Mouse (Mus musculus): ENCODE measurements around the gene Ppp3ca. TPM values are rescaled to one million over a fixed set of nuclear protein-coding genes. Genes with fewer than 3 reads are reported as not detected.

Ppp3ca gene
- total and polyA plus RNA-seq, 2 experiments from 2014 or later = 137 to 177 TPM

- no peaks in the 10 kb centered on the region for H3K4me1 ChIP-seq (ENCODE audit: insufficient read depth, low read length)
- no peak overlapping the region for H3K9ac ChIP-seq (replicated peaks; ENCODE audit: low read length)
- WGBS = 86% methylated on average over 2 of the region's 2 CpGs
- no peak for TF ChIP-seq CTCF (IDR thresholded peaks at IDR 0.05; ENCODE audit: low read depth)
- H3K4me3 ChIP-seq (ENCODE audit: low read length) = no peak overlapping the region
- no peak for ATAC-seq
- H3K36me3 ChIP-seq (ENCODE audit: insufficient read depth, low read length) = no peaks in the 10 kb centered on the region
- H3K27ac ChIP-seq = no peak overlapping the region
- DNase-seq (ENCODE audit: low spot score) = no peak
- no peaks in the 10 kb centered on the region for H3K27me3 ChIP-seq (ENCODE audit: insufficient read depth, low read length)
- no peaks in the 10 kb centered on the region for H3K9me3 ChIP-seq (ENCODE audit: low read length)
- no peak overlapping the region for H3K4me2 ChIP-seq (ENCODE audit: low read depth, low read length)
Measured at GRCm38 (mm10) chr3:136955043-136955442, 285.1 kb downstream of the Ppp3ca start.

- H3K4me1 ChIP-seq (ENCODE audit: insufficient read depth, low read length) = no peaks in the 10 kb centered on the region
- no peak for DNase-seq (ENCODE audit: low spot score)
- no peak overlapping the region for H3K27ac ChIP-seq
- no peak overlapping the region for H3K9ac ChIP-seq (replicated peaks; ENCODE audit: low read length)
- ATAC-seq = no peak
- WGBS = 91% methylated on average over 3 of the region's 3 CpGs
- no peaks in the 10 kb centered on the region for H3K36me3 ChIP-seq (ENCODE audit: insufficient read depth, low read length)
- H3K4me3 ChIP-seq (ENCODE audit: low read length) = no peak overlapping the region
- H3K4me2 ChIP-seq (ENCODE audit: low read depth, low read length) = no peak overlapping the region
- H3K9me3 ChIP-seq (ENCODE audit: low read length) = no peaks in the 10 kb centered on the region
- TF ChIP-seq CTCF (IDR thresholded peaks at IDR 0.05; ENCODE audit: low read depth) = no peak
- H3K27me3 ChIP-seq (ENCODE audit: insufficient read depth, low read length) = no peaks in the 10 kb centered on the region
Measured at GRCm38 (mm10) chr3:136960314-136960713, 290.4 kb downstream of the Ppp3ca start.

- DNase-seq (ENCODE audit: low spot score) (no peak), ATAC-seq (no peak)
- H3K4me3 ChIP-seq (ENCODE audit: low read length) = no peak overlapping the region
- no peaks in the 10 kb centered on the region for H3K4me1 ChIP-seq (ENCODE audit: insufficient read depth, low read length)
- no peak overlapping the region for H3K27ac ChIP-seq
- no peak overlapping the region for H3K4me2 ChIP-seq (ENCODE audit: low read depth, low read length)
- no peaks in the 10 kb centered on the region for H3K27me3 ChIP-seq (ENCODE audit: insufficient read depth, low read length)
- no peak for TF ChIP-seq CTCF (IDR thresholded peaks at IDR 0.05; ENCODE audit: low read depth)
- 91% methylated on average over 5 of the region's 5 CpGs for WGBS
- no peak overlapping the region for H3K9ac ChIP-seq (replicated peaks; ENCODE audit: low read length)
- H3K36me3 ChIP-seq (ENCODE audit: insufficient read depth, low read length) = no peaks in the 10 kb centered on the region
- no peaks in the 10 kb centered on the region for H3K9me3 ChIP-seq (ENCODE audit: low read length)
Measured at GRCm38 (mm10) chr3:136966786-136967185, 296.9 kb downstream of the Ppp3ca start.

- Histone ChIP-seq H3K9ac (replicated peaks; ENCODE audit: low read length) (no peak overlapping the region), H3K36me3 (ENCODE audit: insufficient read depth, low read length) (no peaks in the 10 kb centered on the region), H3K9me3 (ENCODE audit: low read length) (no peaks in the 10 kb centered on the region), H3K27me3 (ENCODE audit: insufficient read depth, low read length) (no peaks in the 10 kb centered on the region), H3K4me1 (ENCODE audit: insufficient read depth, low read length) (no peaks in the 10 kb centered on the region), H3K4me3 (ENCODE audit: low read length) (no peak overlapping the region), H3K4me2 (ENCODE audit: low read depth, low read length) (no peak overlapping the region), H3K27ac (no peak overlapping the region)
- 87% methylated on average over 2 of the region's 2 CpGs for WGBS
- DNase-seq (ENCODE audit: low spot score) (no peak), ATAC-seq (no peak)
- TF ChIP-seq CTCF (IDR thresholded peaks at IDR 0.05; ENCODE audit: low read depth) = no peak
Measured at GRCm38 (mm10) chr3:136967510-136967909, 297.6 kb downstream of the Ppp3ca start.

GRCm38 (mm10) chr3:136969796-136970195 is 299.9 kb downstream of the Ppp3ca start:
- ATAC-seq (no peak), DNase-seq (ENCODE audit: low spot score) (peak; percentile 60)
- H3K4me2 ChIP-seq (ENCODE audit: low read depth, low read length) = no peak overlapping the region
- 49% methylated on average over 4 of the region's 4 CpGs for WGBS
- no peak for TF ChIP-seq CTCF (IDR thresholded peaks at IDR 0.05; ENCODE audit: low read depth)
- H3K9me3 ChIP-seq (ENCODE audit: low read length) = no peaks in the 10 kb centered on the region
- no peaks in the 10 kb centered on the region for H3K27me3 ChIP-seq (ENCODE audit: insufficient read depth, low read length)
- H3K4me3 ChIP-seq (ENCODE audit: low read length) = no peak overlapping the region
- H3K36me3 ChIP-seq (ENCODE audit: insufficient read depth, low read length) = no peaks in the 10 kb centered on the region
- H3K9ac ChIP-seq (replicated peaks; ENCODE audit: low read length) = no peak overlapping the region
- no peaks in the 10 kb centered on the region for H3K4me1 ChIP-seq (ENCODE audit: insufficient read depth, low read length)
- no peak overlapping the region for H3K27ac ChIP-seq

- no peak overlapping the region for H3K4me3 ChIP-seq (ENCODE audit: low read length)
- no peaks in the 10 kb centered on the region for H3K4me1 ChIP-seq (ENCODE audit: insufficient read depth, low read length)
- H3K4me2 ChIP-seq (ENCODE audit: low read depth, low read length) = no peak overlapping the region
- no peaks in the 10 kb centered on the region for H3K27me3 ChIP-seq (ENCODE audit: insufficient read depth, low read length)
- no peak for ATAC-seq
- 76% methylated on average over 1 of the region's 1 CpGs for WGBS
- H3K9ac ChIP-seq (replicated peaks; ENCODE audit: low read length) = no peak overlapping the region
- DNase-seq (ENCODE audit: low spot score) = no peak
- no peak for TF ChIP-seq CTCF (IDR thresholded peaks at IDR 0.05; ENCODE audit: low read depth)
- no peaks in the 10 kb centered on the region for H3K36me3 ChIP-seq (ENCODE audit: insufficient read depth, low read length)
- no peaks in the 10 kb centered on the region for H3K9me3 ChIP-seq (ENCODE audit: low read length)
- H3K27ac ChIP-seq = no peak overlapping the region
Measured at GRCm38 (mm10) chr3:136977859-136978258, 307.9 kb downstream of the Ppp3ca start.

DNA sequence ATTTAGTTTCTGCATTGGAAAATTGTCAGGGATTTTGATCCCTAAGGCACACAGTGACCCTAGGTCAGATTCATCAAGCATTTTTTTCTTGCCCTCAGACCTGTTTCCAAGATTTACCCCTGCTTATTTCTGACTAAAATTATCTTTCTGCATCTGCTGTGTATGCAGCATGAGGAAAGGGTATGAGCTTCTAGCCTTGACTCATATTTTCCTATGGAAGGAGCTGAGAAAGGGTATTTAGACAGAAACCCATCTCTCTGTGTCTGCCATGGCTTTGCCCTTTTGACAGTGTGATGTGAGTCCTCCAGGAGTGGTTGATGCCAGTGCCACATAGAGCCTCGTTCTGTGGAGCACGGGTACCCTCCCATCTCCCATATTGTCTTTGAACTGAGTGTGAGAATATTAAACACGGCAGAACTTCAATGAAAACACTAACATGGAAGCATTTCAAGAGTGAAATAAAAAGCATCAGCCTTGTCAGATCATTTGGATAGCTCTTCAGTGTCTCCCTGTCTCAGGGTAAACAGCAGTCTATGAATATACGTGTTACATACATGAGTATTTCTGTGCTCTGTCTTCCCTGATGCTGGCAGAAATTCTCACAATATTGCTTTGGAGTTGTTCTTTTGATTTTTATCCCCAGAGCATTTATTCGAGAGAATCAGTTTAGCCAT is 311.1 kb downstream of the Ppp3ca start:
- H3K9ac ChIP-seq (replicated peaks; ENCODE audit: low read length) = no peak overlapping the region
- no peak overlapping the region for H3K27ac ChIP-seq
- no peak for TF ChIP-seq CTCF (IDR thresholded peaks at IDR 0.05; ENCODE audit: low read depth)
- no peak for DNase-seq (ENCODE audit: low spot score)
- H3K9me3 ChIP-seq (ENCODE audit: low read length) = no peaks in the 10 kb centered on the region
- no peak overlapping the region for H3K4me2 ChIP-seq (ENCODE audit: low read depth, low read length)
- H3K36me3 ChIP-seq (ENCODE audit: insufficient read depth, low read length) = no peaks in the 10 kb centered on the region
- no peak for ATAC-seq
- H3K4me1 ChIP-seq (ENCODE audit: insufficient read depth, low read length) = no peaks in the 10 kb centered on the region
- WGBS = 77% methylated on average over 5 of the region's 5 CpGs
- no peaks in the 10 kb centered on the region for H3K27me3 ChIP-seq (ENCODE audit: insufficient read depth, low read length)
- H3K4me3 ChIP-seq (ENCODE audit: low read length) = no peak overlapping the region
